Mouse (Mus musculus): Measurements from ENCODE around the gene Gm8947. TPM values are rescaled to one million over a fixed set of nuclear protein-coding genes. Genes with fewer than 3 reads are reported as not detected.
"Not testable (repeated sequence)": the region's sequence is repeated elsewhere in the genome, so short reads cannot be mapped to it uniquely, and the experiment has no call there.

The Gm8947 gene
- polyA plus RNA-seq (2014; fragmentation: Nextera tagmentation; extraction: Ambion mirVana), result 0.16 and 0.19 TPM in 2 replicates

GRCm38 (mm10) chr1:151192075-151192474 lies at the start of gene Gm8947:
Gm8947 (plus strand) TSS chr1:151192376.
- H3K36me3 ChIP-seq (ENCODE audit: control insufficient read depth, insufficient read depth, low read length); H3K4me3 ChIP-seq (ENCODE audit: low read depth, low read length); H3K27ac ChIP-seq (ENCODE audit: low read depth, low read length); H3K9me3 ChIP-seq (ENCODE audit: control insufficient read depth, low read length); H3K27me3 ChIP-seq (ENCODE audit: control insufficient read depth, insufficient read depth, low read length); DNase-seq (ENCODE audit: low spot score); H3K9ac ChIP-seq (ENCODE audit: low read length); ATAC-seq (replicated peaks; ENCODE audit: low FRiP score); H3K4me2 ChIP-seq (ENCODE audit: low read depth, low read length, severe bottlenecking); H3K4me1 ChIP-seq (replicated peaks; ENCODE audit: control insufficient read depth, insufficient read depth, low read length): not testable (repeated sequence)
- WGBS, result no CpG with 5 or more reads among the region's 7 CpGs

- no peaks in the 10 kb centered on the region for H3K4me1 ChIP-seq (replicated peaks; ENCODE audit: control insufficient read depth, insufficient read depth, low read length)
- no peaks in the 10 kb centered on the region for H3K36me3 ChIP-seq (ENCODE audit: control insufficient read depth, insufficient read depth, low read length)
- H3K27me3 ChIP-seq (ENCODE audit: control insufficient read depth, insufficient read depth, low read length), result no peaks in the 10 kb centered on the region
- ATAC-seq (replicated peaks; ENCODE audit: low FRiP score), result no peak
- WGBS, result 75% methylated on average over 6 of the region's 6 CpGs
- no peak overlapping the region for H3K9ac ChIP-seq (ENCODE audit: low read length)
- no peak overlapping the region for H3K4me2 ChIP-seq (ENCODE audit: low read depth, low read length, severe bottlenecking)
- H3K9me3 ChIP-seq (ENCODE audit: control insufficient read depth, low read length), result no peaks in the 10 kb centered on the region
- no peak overlapping the region for H3K4me3 ChIP-seq (ENCODE audit: low read depth, low read length)
- DNase-seq (ENCODE audit: low spot score), result no peak
- no peak overlapping the region for H3K27ac ChIP-seq (ENCODE audit: low read depth, low read length)
These were observed 47.6 kb upstream of the Gm8947 start for GRCm38 (mm10) chr1:151144471-151145146.

GRCm38 (mm10) chr1:151147801-151148200 lies 44.4 kb upstream of the Gm8947 start:
- H3K27me3 ChIP-seq (ENCODE audit: control insufficient read depth, insufficient read depth, low read length), result no peaks in the 10 kb centered on the region
- H3K27ac ChIP-seq (ENCODE audit: low read depth, low read length), result no peak overlapping the region
- ATAC-seq (replicated peaks; ENCODE audit: low FRiP score), result no peak
- H3K9me3 ChIP-seq (ENCODE audit: control insufficient read depth, low read length), result no peaks in the 10 kb centered on the region
- no peaks in the 10 kb centered on the region for H3K36me3 ChIP-seq (ENCODE audit: control insufficient read depth, insufficient read depth, low read length)
- no peak for DNase-seq (ENCODE audit: low spot score)
- no peaks in the 10 kb centered on the region for H3K4me1 ChIP-seq (replicated peaks; ENCODE audit: control insufficient read depth, insufficient read depth, low read length)
- H3K4me3 ChIP-seq (ENCODE audit: low read depth, low read length), result no peak overlapping the region
- H3K4me2 ChIP-seq (ENCODE audit: low read depth, low read length, severe bottlenecking), result no peak overlapping the region
- H3K9ac ChIP-seq (ENCODE audit: low read length), result no peak overlapping the region

- no peaks in the 10 kb centered on the region for H3K4me1 ChIP-seq (replicated peaks; ENCODE audit: control insufficient read depth, insufficient read depth, low read length)
- H3K4me3 ChIP-seq (ENCODE audit: low read depth, low read length), result no peak overlapping the region
- no peaks in the 10 kb centered on the region for H3K27me3 ChIP-seq (ENCODE audit: control insufficient read depth, insufficient read depth, low read length)
- H3K4me2 ChIP-seq (ENCODE audit: low read depth, low read length, severe bottlenecking), result no peak overlapping the region
- DNase-seq (ENCODE audit: low spot score) (no peak), ATAC-seq (replicated peaks; ENCODE audit: low FRiP score) (no peak)
- H3K9ac ChIP-seq (ENCODE audit: low read length), result no peak overlapping the region
- no peaks in the 10 kb centered on the region for H3K36me3 ChIP-seq (ENCODE audit: control insufficient read depth, insufficient read depth, low read length)
- H3K9me3 ChIP-seq (ENCODE audit: control insufficient read depth, low read length), result no peaks in the 10 kb centered on the region
- H3K27ac ChIP-seq (ENCODE audit: low read depth, low read length), result no peak overlapping the region
- WGBS, result 93% methylated on average over 7 of the region's 7 CpGs
These were observed 42.0 kb upstream of the Gm8947 start for GRCm38 (mm10) chr1:151150211-151150610.

GRCm38 (mm10) chr1:151151089-151151488 lies 41.1 kb upstream of the Gm8947 start:
- ATAC-seq (replicated peaks; ENCODE audit: low FRiP score), result no peak
- 88% methylated on average over 2 of the region's 2 CpGs for WGBS

GRCm38 (mm10) chr1:151153056-151153652 lies 39.0 kb upstream of the Gm8947 start:
- WGBS, result 91% methylated on average over 6 of the region's 6 CpGs
- ATAC-seq (replicated peaks; ENCODE audit: low FRiP score), result no peak
- Histone ChIP-seq H3K9ac (ENCODE audit: low read length) (no peak overlapping the region), H3K36me3 (ENCODE audit: control insufficient read depth, insufficient read depth, low read length) (no peaks in the 10 kb centered on the region), H3K27me3 (ENCODE audit: control insufficient read depth, insufficient read depth, low read length) (no peaks in the 10 kb centered on the region), H3K4me1 (replicated peaks; ENCODE audit: control insufficient read depth, insufficient read depth, low read length) (0 out of 2 replicates have a peak, but pooled peaks cover 2% of the 10 kb centered on the region), H3K4me3 (ENCODE audit: low read depth, low read length) (no peak overlapping the region), H3K9me3 (ENCODE audit: control insufficient read depth, low read length) (no peaks in the 10 kb centered on the region), H3K4me2 (ENCODE audit: low read depth, low read length, severe bottlenecking) (no peak overlapping the region), H3K27ac (ENCODE audit: low read depth, low read length) (no peak overlapping the region)
- DNase-seq (ENCODE audit: low spot score), result no peak

More at GRCm38 (mm10) chr1:151151089-151151488, 41.1 kb upstream of the Gm8947 start:
- no peak overlapping the region for H3K4me2 ChIP-seq (ENCODE audit: low read depth, low read length, severe bottlenecking)
- no peaks in the 10 kb centered on the region for H3K27me3 ChIP-seq (ENCODE audit: control insufficient read depth, insufficient read depth, low read length)
- H3K36me3 ChIP-seq (ENCODE audit: control insufficient read depth, insufficient read depth, low read length), result no peaks in the 10 kb centered on the region
- no peak overlapping the region for H3K9ac ChIP-seq (ENCODE audit: low read length)
- no peak for DNase-seq (ENCODE audit: low spot score)
- H3K4me1 ChIP-seq (replicated peaks; ENCODE audit: control insufficient read depth, insufficient read depth, low read length), result no peaks in the 10 kb centered on the region
- H3K27ac ChIP-seq (ENCODE audit: low read depth, low read length), result no peak overlapping the region
- no peak overlapping the region for H3K4me3 ChIP-seq (ENCODE audit: low read depth, low read length)
- no peaks in the 10 kb centered on the region for H3K9me3 ChIP-seq (ENCODE audit: control insufficient read depth, low read length)

GRCm38 (mm10) chr1:151154131-151154530 lies 38.0 kb upstream of the Gm8947 start:
- not testable (repeated sequence) for H3K4me3 ChIP-seq (ENCODE audit: low read depth, low read length); H3K4me1 ChIP-seq (replicated peaks; ENCODE audit: control insufficient read depth, insufficient read depth, low read length); H3K4me2 ChIP-seq (ENCODE audit: low read depth, low read length, severe bottlenecking); H3K36me3 ChIP-seq (ENCODE audit: control insufficient read depth, insufficient read depth, low read length); H3K27ac ChIP-seq (ENCODE audit: low read depth, low read length); H3K9me3 ChIP-seq (ENCODE audit: control insufficient read depth, low read length); ATAC-seq (replicated peaks; ENCODE audit: low FRiP score); H3K27me3 ChIP-seq (ENCODE audit: control insufficient read depth, insufficient read depth, low read length); DNase-seq (ENCODE audit: low spot score); H3K9ac ChIP-seq (ENCODE audit: low read length)
- 93% methylated on average over 9 of the region's 9 CpGs for WGBS

GRCm38 (mm10) chr1:151156129-151156528 lies 36.0 kb upstream of the Gm8947 start:
- H3K4me3 ChIP-seq (ENCODE audit: low read depth, low read length), result no peak overlapping the region
- ATAC-seq (replicated peaks; ENCODE audit: low FRiP score), result no peak
- H3K9ac ChIP-seq (ENCODE audit: low read length), result no peak overlapping the region
- H3K4me1 ChIP-seq (replicated peaks; ENCODE audit: control insufficient read depth, insufficient read depth, low read length), result 0 out of 2 replicates have a peak, but pooled peaks cover 2% of the 10 kb centered on the region
- DNase-seq (ENCODE audit: low spot score), result no peak
- H3K4me2 ChIP-seq (ENCODE audit: low read depth, low read length, severe bottlenecking), result no peak overlapping the region
- H3K9me3 ChIP-seq (ENCODE audit: control insufficient read depth, low read length), result no peaks in the 10 kb centered on the region
- no peaks in the 10 kb centered on the region for H3K36me3 ChIP-seq (ENCODE audit: control insufficient read depth, insufficient read depth, low read length)
- H3K27ac ChIP-seq (ENCODE audit: low read depth, low read length), result no peak overlapping the region
- H3K27me3 ChIP-seq (ENCODE audit: control insufficient read depth, insufficient read depth, low read length), result no peaks in the 10 kb centered on the region
- 89% methylated on average over 3 of the region's 3 CpGs for WGBS
